34 mouse cellular contexts compared by ENCODE assay signal in genomic region chr13:44285881-44286280, GRCm38 (mm10).
"Had no signal": no experiment of that assay in that cellular context is flagged by ENCODE, and none has a peak within 500 bp of the region (broad histone marks: within the 10 kb centered on the region; RNA-seq: fewer than 3 reads in every experiment).

No protein-coding gene starts in this region.

- H3K27me3 ChIP-seq: heart, embryonic 12.5 days; heart, embryonic 13.5 days; heart, embryonic 15.5 days; hindbrain, embryonic 12.5 days; hindbrain, embryonic 13.5 days; hindbrain, embryonic 15.5 days; intestine, embryonic 15.5 days; kidney, embryonic 15.5 days had no signal

- H3K27ac ChIP-seq: heart, embryonic 10.5 days; heart, embryonic 13.5 days; heart, embryonic 15.5 days; hindbrain, embryonic 10.5 days; hindbrain, embryonic 12.5 days; hindbrain, embryonic 13.5 days; hindbrain, embryonic 14.5 days; hindbrain, embryonic 15.5 days; hindbrain, postnatal 0 days; intestine, embryonic 15.5 days; kidney, embryonic 15.5 days; kidney, postnatal 0 days; layer of hippocampus, adult 2 months; left cerebral cortex, adult 2 months had no signal

- ATAC-seq: hindbrain, embryonic 16.5 days; hindbrain, postnatal 0 days; inflammation-experienced regulatory T-cells, adult 6 months; intestine, embryonic 15.5 days; intestine, embryonic 16.5 days; intestine, postnatal 0 days had no signal

- H3K4me1 ChIP-seq: hindbrain, embryonic 10.5 days; intestine, embryonic 15.5 days had no signal

- H3K9me3 ChIP-seq: heart, embryonic 15.5 days; hindbrain, embryonic 15.5 days had no signal

- H3K4me2 ChIP-seq: heart, embryonic 11.5 days; heart, embryonic 12.5 days; heart, embryonic 13.5 days; heart, embryonic 15.5 days; hindbrain, embryonic 12.5 days; hindbrain, embryonic 13.5 days; hindbrain, embryonic 14.5 days; hindbrain, embryonic 15.5 days; intestine, embryonic 15.5 days; kidney, embryonic 15.5 days had no signal

- DNase-seq: heart, postnatal 14 days; heart, postnatal 36 days; heart, postnatal 4 days; kidney, adult 11 months; kidney, adult 18-20 months; kidney, adult 8-10 months; kidney, adult 9 months; kidney, postnatal 10 days; kidney, postnatal 14 days; kidney, postnatal 25 days; kidney, postnatal 36 days; kidney, postnatal 4 days; layer of hippocampus, adult 9-11 months; layer of hippocampus, postnatal 36 days had no signal

- H3K9ac ChIP-seq: heart, embryonic 12.5 days; heart, embryonic 13.5 days; heart, embryonic 15.5 days; hindbrain, embryonic 12.5 days; hindbrain, embryonic 13.5 days; hindbrain, embryonic 14.5 days; hindbrain, embryonic 15.5 days; intestine, embryonic 15.5 days; kidney, embryonic 15.5 days had no signal

- H3K4me3 ChIP-seq: heart, embryonic 10.5 days; heart, embryonic 12.5 days; heart, embryonic 13.5 days; heart, embryonic 15.5 days; hindbrain, embryonic 10.5 days; hindbrain, embryonic 12.5 days; hindbrain, embryonic 13.5 days; hindbrain, embryonic 15.5 days; intestine, embryonic 15.5 days; kidney, embryonic 15.5 days; layer of hippocampus, adult 2 months; left cerebral cortex, adult 2 months had no signal

- H3K36me3 ChIP-seq: heart, embryonic 10.5 days; heart, embryonic 12.5 days; heart, embryonic 13.5 days; heart, embryonic 15.5 days; hindbrain, embryonic 10.5 days; hindbrain, embryonic 12.5 days; hindbrain, embryonic 13.5 days; hindbrain, embryonic 15.5 days; intestine, embryonic 15.5 days; kidney, embryonic 15.5 days had no signal
